Mouse (Mus musculus): ENCODE measurements around the gene Oxsr1. TPM values are rescaled to one million over a fixed set of nuclear protein-coding genes. Genes with fewer than 3 reads are reported as not detected.

The Oxsr1 gene
- polyA plus RNA-seq, 1 experiment, result 0.87 TPM

DNA sequence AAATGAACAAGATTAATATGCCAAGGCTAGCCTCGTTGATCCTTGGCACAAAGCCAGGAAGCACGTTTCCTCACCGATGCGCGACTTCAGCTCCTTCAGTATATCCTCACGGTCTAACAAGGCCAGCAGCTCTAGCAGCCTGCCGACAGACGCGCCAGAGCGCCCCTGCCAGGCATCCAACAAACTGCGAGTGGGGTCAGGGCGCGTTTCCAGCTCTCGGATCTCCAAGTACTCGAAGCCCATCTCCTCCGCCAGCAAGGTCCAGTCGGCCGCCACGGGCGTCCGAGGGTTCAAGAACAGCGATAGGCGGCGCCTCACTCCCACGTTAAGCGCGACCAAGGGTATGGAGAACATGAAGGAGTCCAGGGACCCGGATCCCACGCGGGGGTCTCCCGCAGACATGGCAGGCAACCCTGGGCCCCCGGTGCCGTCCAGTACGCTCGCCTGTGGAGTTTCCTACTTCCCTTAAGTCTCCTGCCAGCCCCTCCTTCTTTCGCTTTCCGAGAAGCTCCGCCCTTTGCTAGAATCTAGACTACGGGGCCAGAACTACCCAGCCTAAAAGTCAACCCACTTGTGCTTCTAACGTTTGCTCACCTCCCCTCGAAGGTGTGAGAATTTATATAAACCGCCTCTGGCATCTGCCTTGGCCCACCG is 17.5 kb upstream of the Oxsr1 start, which contains the start of gene Acaa1a:
Gene Acaa1a (plus strand): TSS at position 119 of the 654 bp plus-strand sequence.
- Histone ChIP-seq H3K27me3 (ENCODE audit: control insufficient read depth) (no peaks in the 10 kb centered on the region), H3K9me3 (ENCODE audit: control insufficient read depth, low read length) (no peaks in the 10 kb centered on the region), H3K4me1 (ENCODE audit: control insufficient read depth) (peaks cover 37% of the 10 kb centered on the region), H3K36me3 (ENCODE audit: control insufficient read depth) (peaks cover 37% of the 10 kb centered on the region), H3K4me3 (replicated peaks) (peak within 1 kb of the TSS; percentile 77)
- TF ChIP-seq TAL1 (IDR thresholded peaks at IDR 0.05; ENCODE audit: low read length), result no peak
- no peak for TF ChIP-seq GATA1 (IDR thresholded peaks at IDR 0.05; ENCODE audit: low read length)

GRCm38 (mm10) chr9:119339106-119339505 is 16.9 kb upstream of the Oxsr1 start:
- Histone ChIP-seq H3K4me3 (replicated peaks) (peak overlapping the region; percentile 77), H3K27me3 (ENCODE audit: control insufficient read depth) (no peaks in the 10 kb centered on the region), H3K36me3 (ENCODE audit: control insufficient read depth) (peaks cover 32% of the 10 kb centered on the region), H3K9me3 (ENCODE audit: control insufficient read depth, low read length) (no peaks in the 10 kb centered on the region), H3K4me1 (ENCODE audit: control insufficient read depth) (peaks cover 42% of the 10 kb centered on the region)
- TF ChIP-seq TAL1 (IDR thresholded peaks at IDR 0.05; ENCODE audit: low read length), result no peak

GRCm38 (mm10) chr9:119338350-119338749 is 16.1 kb upstream of the Oxsr1 start:
- H3K27me3 ChIP-seq (ENCODE audit: control insufficient read depth), result no peaks in the 10 kb centered on the region
- peaks cover 42% of the 10 kb centered on the region for H3K4me1 ChIP-seq (ENCODE audit: control insufficient read depth)
- peaks cover 27% of the 10 kb centered on the region for H3K36me3 ChIP-seq (ENCODE audit: control insufficient read depth)
- no peaks in the 10 kb centered on the region for H3K9me3 ChIP-seq (ENCODE audit: control insufficient read depth, low read length)
- no peak overlapping the region for H3K4me3 ChIP-seq (replicated peaks)
- no peak for TF ChIP-seq TAL1 (IDR thresholded peaks at IDR 0.05; ENCODE audit: low read length)
- TF ChIP-seq GATA1 (IDR thresholded peaks at IDR 0.05; ENCODE audit: low read length), result no peak

DNA sequence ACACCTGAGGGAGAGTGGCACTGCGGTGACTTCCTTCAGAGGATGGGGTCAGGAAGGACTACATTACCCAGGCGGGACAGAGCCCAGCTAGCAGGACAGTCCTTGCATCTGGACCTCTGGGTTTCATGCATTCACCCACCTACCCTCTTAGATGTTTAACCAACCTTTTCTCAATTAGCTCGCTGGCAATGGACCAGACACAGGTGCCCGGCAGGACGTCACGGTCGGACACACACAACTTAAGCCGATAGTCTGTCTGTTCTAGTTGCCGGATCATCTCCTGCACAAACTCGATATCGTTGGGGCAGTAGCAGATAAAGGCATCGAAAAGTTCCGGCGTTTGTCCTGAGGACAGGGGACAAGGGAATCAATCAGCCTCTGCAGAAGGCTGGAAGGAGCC is 15.6 kb upstream of the Oxsr1 start:
- no peak for TF ChIP-seq GATA1 (IDR thresholded peaks at IDR 0.05; ENCODE audit: low read length)
- no peak for TF ChIP-seq TAL1 (IDR thresholded peaks at IDR 0.05; ENCODE audit: low read length)
- no peaks in the 10 kb centered on the region for H3K9me3 ChIP-seq (ENCODE audit: control insufficient read depth, low read length)
- H3K4me3 ChIP-seq (replicated peaks), result no peak overlapping the region
- H3K36me3 ChIP-seq (ENCODE audit: control insufficient read depth), result peaks cover 23% of the 10 kb centered on the region
- peaks cover 42% of the 10 kb centered on the region for H3K4me1 ChIP-seq (ENCODE audit: control insufficient read depth)
- no peaks in the 10 kb centered on the region for H3K27me3 ChIP-seq (ENCODE audit: control insufficient read depth)

DNA sequence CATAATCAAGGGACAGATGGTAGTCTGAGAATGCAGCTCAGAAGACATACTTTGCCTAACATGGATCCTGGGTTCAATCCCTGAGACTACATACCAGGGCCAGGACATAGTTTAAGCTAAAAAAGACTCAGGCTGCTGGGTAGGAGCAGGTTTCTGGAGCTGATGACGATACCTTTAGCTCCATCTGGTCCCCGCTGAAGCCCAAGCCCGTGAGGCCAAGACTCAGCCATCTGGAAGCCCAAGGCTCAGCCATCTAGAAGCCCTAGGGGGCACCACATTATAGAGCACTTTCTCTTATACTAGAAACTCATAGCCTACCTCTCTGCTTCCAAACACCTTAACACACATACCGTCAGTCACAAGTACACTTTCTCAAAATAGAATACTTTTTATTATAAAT is 13.3 kb upstream of the Oxsr1 start:
- no peaks in the 10 kb centered on the region for H3K9me3 ChIP-seq (ENCODE audit: control insufficient read depth, low read length)
- no peaks in the 10 kb centered on the region; the same call in 1 of the 2 replicates for H3K27me3 ChIP-seq (ENCODE audit: control insufficient read depth)
- TF ChIP-seq GATA1 (IDR thresholded peaks at IDR 0.05; ENCODE audit: low read length) (no peak), TAL1 (IDR thresholded peaks at IDR 0.05; ENCODE audit: low read length) (no peak)
- H3K4me1 ChIP-seq (ENCODE audit: control insufficient read depth), result peaks cover 25% of the 10 kb centered on the region
- no peak overlapping the region for H3K4me3 ChIP-seq (replicated peaks)
- peaks cover 23% of the 10 kb centered on the region for H3K36me3 ChIP-seq (ENCODE audit: control insufficient read depth)

- peaks cover 23% of the 10 kb centered on the region for H3K36me3 ChIP-seq (ENCODE audit: control insufficient read depth)
- H3K9me3 ChIP-seq (ENCODE audit: control insufficient read depth, low read length), result no peaks in the 10 kb centered on the region
- H3K4me1 ChIP-seq (ENCODE audit: control insufficient read depth), result peaks cover 18% of the 10 kb centered on the region
- no peak overlapping the region for H3K4me3 ChIP-seq (replicated peaks)
- TF ChIP-seq GATA1 (IDR thresholded peaks at IDR 0.05; ENCODE audit: low read length) (no peak), TAL1 (IDR thresholded peaks at IDR 0.05; ENCODE audit: low read length) (no peak)
- H3K27me3 ChIP-seq (ENCODE audit: control insufficient read depth), result no peaks in the 10 kb centered on the region; the same call in 1 of the 2 replicates
These were observed 12.6 kb upstream of the Oxsr1 start for GRCm38 (mm10) chr9:119334834-119335233.

GRCm38 (mm10) chr9:119334324-119334723 is 12.1 kb upstream of the Oxsr1 start:
- peaks cover 14% of the 10 kb centered on the region for H3K4me1 ChIP-seq (ENCODE audit: control insufficient read depth)
- H3K27me3 ChIP-seq (ENCODE audit: control insufficient read depth), result no peaks in the 10 kb centered on the region; the same call in 1 of the 2 replicates
- no peak overlapping the region for H3K4me3 ChIP-seq (replicated peaks)
- TF ChIP-seq GATA1 (IDR thresholded peaks at IDR 0.05; ENCODE audit: low read length), result no peak
- TF ChIP-seq TAL1 (IDR thresholded peaks at IDR 0.05; ENCODE audit: low read length), result no peak
- H3K9me3 ChIP-seq (ENCODE audit: control insufficient read depth, low read length), result no peaks in the 10 kb centered on the region
- peaks cover 23% of the 10 kb centered on the region for H3K36me3 ChIP-seq (ENCODE audit: control insufficient read depth)

- Histone ChIP-seq H3K36me3 (ENCODE audit: control insufficient read depth) (no peaks in the 10 kb centered on the region), H3K4me3 (replicated peaks) (no peak overlapping the region), H3K27me3 (ENCODE audit: control insufficient read depth) (no peaks in the 10 kb centered on the region; the same call in 1 of the 2 replicates), H3K4me1 (ENCODE audit: control insufficient read depth) (peaks cover 6% of the 10 kb centered on the region), H3K9me3 (ENCODE audit: control insufficient read depth, low read length) (no peaks in the 10 kb centered on the region)
- TF ChIP-seq GATA1 (IDR thresholded peaks at IDR 0.05; ENCODE audit: low read length), result no peak
- TF ChIP-seq TAL1 (IDR thresholded peaks at IDR 0.05; ENCODE audit: low read length), result no peak
These were observed 8.1 kb upstream of the Oxsr1 start for GRCm38 (mm10) chr9:119330186-119330963.

DNA sequence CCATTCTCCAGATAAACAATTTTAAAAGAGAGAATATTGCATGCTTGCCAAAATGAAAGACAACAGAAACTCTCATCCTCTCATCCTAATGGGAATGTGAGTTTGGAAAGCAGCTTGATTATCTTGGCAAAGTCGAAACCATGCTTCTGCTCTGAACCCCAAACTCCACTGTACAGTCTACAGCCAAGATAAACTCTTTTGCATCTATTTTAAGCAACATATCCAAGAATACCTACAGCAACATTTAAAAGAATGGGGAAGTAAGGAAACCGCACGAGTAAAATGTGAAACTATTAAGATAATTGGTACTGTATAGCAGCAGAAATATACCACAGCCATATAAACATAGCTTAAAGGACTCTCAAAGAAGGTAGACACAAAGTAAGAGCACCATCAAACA is 6.3 kb upstream of the Oxsr1 start:
- no peak overlapping the region for H3K4me3 ChIP-seq (replicated peaks)
- peaks cover 11% of the 10 kb centered on the region for H3K4me1 ChIP-seq (ENCODE audit: control insufficient read depth)

More for the DNA sequence above, 6.3 kb upstream of the Oxsr1 start:
- H3K27me3 ChIP-seq (ENCODE audit: control insufficient read depth), result no peaks in the 10 kb centered on the region; the same call in 1 of the 2 replicates
- TF ChIP-seq TAL1 (IDR thresholded peaks at IDR 0.05; ENCODE audit: low read length) (no peak), GATA1 (IDR thresholded peaks at IDR 0.05; ENCODE audit: low read length) (no peak)
- H3K9me3 ChIP-seq (ENCODE audit: control insufficient read depth, low read length), result no peaks in the 10 kb centered on the region
- H3K36me3 ChIP-seq (ENCODE audit: control insufficient read depth), result no peaks in the 10 kb centered on the region
